Mouse (Mus musculus) forebrain, embryonic 13.5 days (tissue): ENCODE results near the gene Rsph10b. TPM values are rescaled to one million over a fixed set of nuclear protein-coding genes. Genes with fewer than 3 reads are reported as not detected.

Experiments
- ATAC-seq: fragments of 200-750 bp; cut with Nextera tagmentation; 2 replicates; pipeline ENCODE4 v1.8.0; 2017
- H3K27ac ChIP-seq: fragments of 300-500 bp; sonication (generic); 2 replicates; pipeline ENCODE4 v1.5.1; 2015; ENCODE audit warnings: inconsistent platforms, mild to moderate bottlenecking, moderate library complexity
- H3K27me3 ChIP-seq: fragments of 300-500 bp; sonication (generic); 2 replicates; pipeline ENCODE4 v1.6.1; 2015; ENCODE audit warnings: mild to moderate bottlenecking, inconsistent platforms
- H3K36me3 ChIP-seq: fragments of 300-500 bp; sonication (generic); 2 replicates; pipeline ENCODE4 v1.6.1; 2015; ENCODE audit warnings: mild to moderate bottlenecking, inconsistent platforms; ENCODE audit not compliant: poor library complexity, severe bottlenecking
- H3K4me1 ChIP-seq: fragments of 300-500 bp; sonication (generic); 2 replicates; pipeline ENCODE4 v1.6.1; 2015; ENCODE audit warnings: inconsistent platforms
- H3K4me2 ChIP-seq: fragments of 300-500 bp; sonication (generic); 2 replicates; pipeline ENCODE4 v1.6.1; 2015; ENCODE audit warnings: inconsistent platforms, mild to moderate bottlenecking, moderate library complexity
- H3K4me3 ChIP-seq: fragments of 300-500 bp; sonication (generic); 2 replicates; pipeline ENCODE4 v1.5.1; 2015; ENCODE audit warnings: mild to moderate bottlenecking, inconsistent platforms
- H3K9ac ChIP-seq: fragments of 300-500 bp; sonication (generic); 2 replicates; pipeline ENCODE4 v1.6.1; 2015; ENCODE audit warnings: mild to moderate bottlenecking, inconsistent platforms
- H3K9me3 ChIP-seq: fragments of 300-500 bp; sonication (generic); replicated peaks from 2 replicates; pipeline ENCODE4 v1.6.1; 2016; ENCODE audit warnings: inconsistent platforms
- WGBS: fragments of 180-500 bp; shearing (Covaris S2); methylation state at CpG from one replicate; pipeline ENCODE4 v1.1.7; 2015; 5-methylcytosine and 5-hydroxymethylcytosine counted together
- polyA plus RNA-seq: library from polyadenylated mRNA; unstranded; fragments of >200 nt; fragmentation: Nextera tagmentation; extraction: Ambion mirVana; gene quantifications from 2 replicates; pipeline ENCODE4 v1.2.1, GENCODE M21; 2015

Gene Rsph10b
- polyA plus RNA-seq, 1 experiment from 2014 or later = 2.1 TPM

- no peaks in the 10 kb centered on the region for H3K27me3 ChIP-seq
- H3K4me3 ChIP-seq = no peak overlapping the region
- no peak overlapping the region for H3K9ac ChIP-seq
- 81% methylated on average over 16 of the region's 16 CpGs for WGBS
- ATAC-seq = no peak
- 0 out of 2 replicates have a peak, but pooled peaks cover 4% of the 10 kb centered on the region for H3K4me1 ChIP-seq
- no peaks in the 10 kb centered on the region for H3K36me3 ChIP-seq
- H3K27ac ChIP-seq = no peak overlapping the region
- no peak overlapping the region for H3K4me2 ChIP-seq
- H3K9me3 ChIP-seq = no peaks in the 10 kb centered on the region
Observed at GRCm38 (mm10) chr5:143976726-143977431, 44.0 kb downstream of the Rsph10b start.

GRCm38 (mm10) chr5:143980858-143981257 lies 48.0 kb downstream of the Rsph10b start:
- 28% methylated on average over 9 of the region's 9 CpGs for WGBS
- Histone ChIP-seq H3K27ac (no peak overlapping the region), H3K4me3 (no peak overlapping the region), H3K27me3 (no peaks in the 10 kb centered on the region), H3K9ac (no peak overlapping the region), H3K4me2 (no peak overlapping the region), H3K9me3 (no peaks in the 10 kb centered on the region), H3K4me1 (0 out of 2 replicates have a peak, but pooled peaks cover 4% of the 10 kb centered on the region), H3K36me3 (peaks cover 19% of the 10 kb centered on the region)
- ATAC-seq = 0 out of 2 replicates have a peak, but pooled peaks have one; percentile 24

GRCm38 (mm10) chr5:143982361-143982760 lies 49.5 kb downstream of the Rsph10b start:
- 0 out of 2 replicates have a peak, but pooled peaks cover 4% of the 10 kb centered on the region for H3K4me1 ChIP-seq
- H3K9me3 ChIP-seq = no peaks in the 10 kb centered on the region
- no peak overlapping the region for H3K4me3 ChIP-seq
- H3K27me3 ChIP-seq = no peaks in the 10 kb centered on the region
- no peak for ATAC-seq
- peaks cover 33% of the 10 kb centered on the region for H3K36me3 ChIP-seq
- no peak overlapping the region for H3K27ac ChIP-seq
- H3K9ac ChIP-seq = no peak overlapping the region
- 82% methylated on average over 2 of the region's 2 CpGs for WGBS
- no peak overlapping the region for H3K4me2 ChIP-seq

GRCm38 (mm10) chr5:143985381-143985780 lies 52.5 kb downstream of the Rsph10b start:
- no peaks in the 10 kb centered on the region for H3K27me3 ChIP-seq
- ATAC-seq = no peak
- H3K4me2 ChIP-seq = no peak overlapping the region
- no peaks in the 10 kb centered on the region for H3K9me3 ChIP-seq
- H3K9ac ChIP-seq = no peak overlapping the region
- peaks cover 63% of the 10 kb centered on the region for H3K36me3 ChIP-seq
- no peak overlapping the region for H3K4me3 ChIP-seq
- 0 out of 2 replicates have a peak, but pooled peaks cover 4% of the 10 kb centered on the region for H3K4me1 ChIP-seq
- no peak overlapping the region for H3K27ac ChIP-seq
- WGBS = 93% methylated on average over 7 of the region's 7 CpGs

- no peaks in the 10 kb centered on the region for H3K27me3 ChIP-seq
- H3K27ac ChIP-seq = no peak overlapping the region
- ATAC-seq = no peak
- H3K4me3 ChIP-seq = no peak overlapping the region
- H3K4me1 ChIP-seq = no peaks in the 10 kb centered on the region
- WGBS = 97% methylated on average over 3 of the region's 3 CpGs
- H3K9ac ChIP-seq = no peak overlapping the region
- no peak overlapping the region for H3K4me2 ChIP-seq
- no peaks in the 10 kb centered on the region for H3K9me3 ChIP-seq
- H3K36me3 ChIP-seq = peaks cover 85% of the 10 kb centered on the region
Observed at GRCm38 (mm10) chr5:143987596-143987995, 54.8 kb downstream of the Rsph10b start.

- Histone ChIP-seq H3K4me3 (no peak overlapping the region), H3K4me1 (no peaks in the 10 kb centered on the region), H3K27ac (no peak overlapping the region), H3K36me3 (peaks cover 95% of the 10 kb centered on the region), H3K4me2 (no peak overlapping the region), H3K9me3 (no peaks in the 10 kb centered on the region), H3K9ac (no peak overlapping the region), H3K27me3 (no peaks in the 10 kb centered on the region)
- 79% methylated on average over 4 of the region's 4 CpGs for WGBS
- no peak for ATAC-seq
Observed at GRCm38 (mm10) chr5:143989046-143989445, 56.2 kb downstream of the Rsph10b start.

GRCm38 (mm10) chr5:143990086-143990485 lies 57.3 kb downstream of the Rsph10b start:
- Histone ChIP-seq H3K27me3 (no peaks in the 10 kb centered on the region), H3K9ac (no peak overlapping the region), H3K27ac (no peak overlapping the region), H3K4me3 (no peak overlapping the region), H3K9me3 (no peaks in the 10 kb centered on the region), H3K4me1 (no peaks in the 10 kb centered on the region), H3K36me3 (peaks cover 95% of the 10 kb centered on the region), H3K4me2 (no peak overlapping the region)
- WGBS = 89% methylated on average over 11 of the region's 11 CpGs
- ATAC-seq = no peak

- no peaks in the 10 kb centered on the region for H3K27me3 ChIP-seq
- no peaks in the 10 kb centered on the region for H3K4me1 ChIP-seq
- H3K36me3 ChIP-seq = peaks cover 100% of the 10 kb centered on the region
- H3K4me2 ChIP-seq = no peak overlapping the region
- H3K9ac ChIP-seq = no peak overlapping the region
- 90% methylated on average over 10 of the region's 10 CpGs for WGBS
- no peaks in the 10 kb centered on the region for H3K9me3 ChIP-seq
- H3K27ac ChIP-seq = no peak overlapping the region
- no peak for ATAC-seq
- H3K4me3 ChIP-seq = no peak overlapping the region
Observed at GRCm38 (mm10) chr5:143992661-143993060, 59.8 kb downstream of the Rsph10b start.

- Histone ChIP-seq H3K36me3 (peaks cover 100% of the 10 kb centered on the region), H3K4me1 (no peaks in the 10 kb centered on the region)
- 93% methylated on average over 8 of the region's 8 CpGs for WGBS
Observed at GRCm38 (mm10) chr5:143993260-143993659, 60.4 kb downstream of the Rsph10b start.

GRCm38 (mm10) chr5:143993849-143994248 lies 61.0 kb downstream of the Rsph10b start:
- no peaks in the 10 kb centered on the region for H3K9me3 ChIP-seq
- no peak overlapping the region for H3K27ac ChIP-seq
- 93% methylated on average over 5 of the region's 5 CpGs for WGBS
- no peaks in the 10 kb centered on the region for H3K4me1 ChIP-seq
- H3K27me3 ChIP-seq = no peaks in the 10 kb centered on the region
- no peak overlapping the region for H3K4me2 ChIP-seq
- H3K9ac ChIP-seq = no peak overlapping the region
- no peak for ATAC-seq
- no peak overlapping the region for H3K4me3 ChIP-seq
- H3K36me3 ChIP-seq = peaks cover 100% of the 10 kb centered on the region

More at GRCm38 (mm10) chr5:143993260-143993659, 60.4 kb downstream of the Rsph10b start:
- Histone ChIP-seq H3K27me3 (no peaks in the 10 kb centered on the region), H3K4me2 (no peak overlapping the region), H3K9me3 (no peaks in the 10 kb centered on the region), H3K9ac (no peak overlapping the region), H3K4me3 (no peak overlapping the region), H3K27ac (no peak overlapping the region)
- no peak for ATAC-seq

GRCm38 (mm10) chr5:143994632-143995365 lies 62.0 kb downstream of the Rsph10b start:
- Histone ChIP-seq H3K9ac (no peak overlapping the region), H3K4me1 (no peaks in the 10 kb centered on the region), H3K4me2 (no peak overlapping the region), H3K9me3 (0 out of 2 replicates have a peak, but pooled peaks cover 3% of the 10 kb centered on the region), H3K4me3 (no peak overlapping the region), H3K27me3 (no peaks in the 10 kb centered on the region), H3K36me3 (peaks cover 100% of the 10 kb centered on the region), H3K27ac (no peak overlapping the region)
- WGBS = 79% methylated on average over 11 of the region's 11 CpGs
- ATAC-seq = no peak

GRCm38 (mm10) chr5:143999409-143999808 lies 66.6 kb downstream of the Rsph10b start:
- Histone ChIP-seq H3K4me3 (no peak overlapping the region), H3K36me3 (peaks cover 97% of the 10 kb centered on the region), H3K9me3 (0 out of 2 replicates have a peak, but pooled peaks cover 6% of the 10 kb centered on the region), H3K27me3 (no peaks in the 10 kb centered on the region), H3K4me1 (no peaks in the 10 kb centered on the region), H3K4me2 (no peak overlapping the region), H3K9ac (no peak overlapping the region), H3K27ac (no peak overlapping the region)
- WGBS = 68% methylated on average over 1 of the region's 1 CpGs
- no peak for ATAC-seq
